Mouse (Mus musculus) liver, adult 2 months (tissue): Measurements from ENCODE around the gene LTO1.

ENCODE experiments used
- CTCF ChIP-seq: fragments of 200-500 bp; IDR thresholded peaks from 2 replicates; pipeline ENCODE4 v1.5.1; 2011; ENCODE audit warnings: low read depth, low read length, control low read depth
- POLR2A ChIP-seq: fragments of 200-500 bp; IDR thresholded peaks from 2 replicates; pipeline ENCODE4 v1.6.1; 2011; ENCODE audit warnings: low read length, control low read depth; ENCODE audit not compliant: insufficient read depth; ENCODE audit errors: extremely low read depth

GRCm38 (mm10) chr7:144874226-144874625 lies 40.7 kb upstream of the LTO1 start:
- TF ChIP-seq CTCF (no peak), POLR2A (no peak)
